Mouse (Mus musculus) spleen, adult 2 months (tissue): ENCODE results near the gene Otp.

Experiments used
- CTCF ChIP-seq: fragments of 200-500 bp; IDR thresholded peaks from 2 replicates; pipeline ENCODE4 v1.5.1; 2011; ENCODE audit warnings: mild to moderate bottlenecking, inconsistent platforms; ENCODE audit not compliant: insufficient read depth, insufficient read length, insufficient replicate concordance; ENCODE audit errors: extremely low read depth
- POLR2A ChIP-seq: fragments of 200-500 bp; IDR thresholded peaks from 2 replicates; pipeline ENCODE4 v1.6.1; 2011; ENCODE audit warnings: low read depth, low read length, inconsistent platforms

GRCm38 (mm10) chr13:94868478-94868950 lies 6.9 kb upstream of the Otp start:
- TF ChIP-seq CTCF (peak; percentile 52; the same call in 1 of the 2 replicates), POLR2A (no peak)
